Mouse (Mus musculus) c-Kit-positive CD71-negative TER-119-negative erythroid progenitor cells, embryonic 14.5 days (primary cell): ENCODE results near the gene Pde4d.
A peak's percentile ranks its signal among the peaks of the same experiment; 100 is the strongest.

ENCODE experiments used
- DNase-seq: peaks from one replicate; pipeline ENCODE4 v3.0.0-alpha.2; 2013; ENCODE audit warnings: low read depth

The Pde4d gene

GRCm38 (mm10) chr13:109047126-109047525 lies 597.4 kb downstream of the Pde4d start:
- no peak for DNase-seq

GRCm38 (mm10) chr13:109052805-109053204 lies 603.1 kb downstream of the Pde4d start:
- DNase-seq: no peak

GRCm38 (mm10) chr13:109053242-109054018 lies 603.7 kb downstream of the Pde4d start:
- DNase-seq: no peak

- no peak for DNase-seq
Observed at GRCm38 (mm10) chr13:109058045-109058444, 608.3 kb downstream of the Pde4d start.

GRCm38 (mm10) chr13:109066581-109067159 lies 616.9 kb downstream of the Pde4d start:
- no peak for DNase-seq

GRCm38 (mm10) chr13:109068258-109069219 lies 618.8 kb downstream of the Pde4d start:
- DNase-seq: no peak

- DNase-seq: no peak
Observed at GRCm38 (mm10) chr13:109073371-109073770, 623.6 kb downstream of the Pde4d start.

- DNase-seq: no peak
Observed at GRCm38 (mm10) chr13:109074078-109074477, 624.3 kb downstream of the Pde4d start.

GRCm38 (mm10) chr13:109092654-109093053 lies 642.9 kb downstream of the Pde4d start:
- no peak for DNase-seq

GRCm38 (mm10) chr13:109096654-109097053 lies 646.9 kb downstream of the Pde4d start:
- no peak for DNase-seq

GRCm38 (mm10) chr13:109116004-109116341 lies 666.2 kb downstream of the Pde4d start:
- DNase-seq: peak; percentile 47

GRCm38 (mm10) chr13:109116342-109117201 lies 666.8 kb downstream of the Pde4d start:
- DNase-seq: no peak

GRCm38 (mm10) chr13:109117210-109117791 lies 667.6 kb downstream of the Pde4d start:
- no peak for DNase-seq

GRCm38 (mm10) chr13:109118296-109118800 lies 668.6 kb downstream of the Pde4d start:
- no peak for DNase-seq

- DNase-seq: no peak
Observed at GRCm38 (mm10) chr13:109121867-109122266, 672.1 kb downstream of the Pde4d start.

GRCm38 (mm10) chr13:109136405-109136804 lies 686.7 kb downstream of the Pde4d start:
- DNase-seq: no peak

- DNase-seq: no peak
Observed at GRCm38 (mm10) chr13:109158703-109159102, 709.0 kb downstream of the Pde4d start.

- DNase-seq: no peak
Observed at GRCm38 (mm10) chr13:109168556-109169334, 719.0 kb downstream of the Pde4d start.

- DNase-seq: no peak
Observed at GRCm38 (mm10) chr13:109169335-109169606, 719.5 kb downstream of the Pde4d start.

GRCm38 (mm10) chr13:109171688-109172087 lies 721.9 kb downstream of the Pde4d start:
- no peak for DNase-seq
